Mouse (Mus musculus) embryonic facial prominence, embryonic 10.5 days (tissue): Measurements from ENCODE around the gene Ralgapa1. TPM values are rescaled to one million over a fixed set of nuclear protein-coding genes. Genes with fewer than 3 reads are reported as not detected.

Source experiments
- DNase-seq: peaks from one replicate; pipeline ENCODE4 v3.0.0-alpha.2; 2017; ENCODE audit warnings: low spot score
- H3K27ac ChIP-seq: fragments of 300-500 bp; sonication (generic); replicated peaks from 2 replicates; pipeline ENCODE4 v1.5.1; 2016; ENCODE audit warnings: mild to moderate bottlenecking
- H3K27me3 ChIP-seq: fragments of 300-500 bp; sonication (generic); replicated peaks from 2 replicates; pipeline ENCODE4 v1.6.1; 2016; ENCODE audit warnings: low read depth, mild to moderate bottlenecking; ENCODE audit not compliant: poor library complexity, severe bottlenecking
- H3K36me3 ChIP-seq: fragments of 300-500 bp; sonication (generic); replicated peaks from 2 replicates; pipeline ENCODE4 v1.6.1; 2016; ENCODE audit warnings: mild to moderate bottlenecking, moderate library complexity
- H3K4me1 ChIP-seq: fragments of 300-500 bp; sonication (generic); 2 replicates; pipeline ENCODE4 v1.6.1; 2016
- H3K4me3 ChIP-seq: fragments of 300-500 bp; sonication (generic); 2 replicates; pipeline ENCODE4 v1.5.1; 2016; ENCODE audit warnings: mild to moderate bottlenecking, moderate library complexity
- H3K9me3 ChIP-seq: fragments of 300-500 bp; sonication (generic); 2 replicates; pipeline ENCODE4 v1.6.1; 2016; ENCODE audit warnings: mild to moderate bottlenecking
- WGBS: fragments of 180-500 bp; shearing (Covaris S2); methylation state at CpG from one replicate; pipeline ENCODE4 v1.1.7; 2016; 5-methylcytosine and 5-hydroxymethylcytosine counted together
- polyA plus RNA-seq: library from polyadenylated mRNA; unstranded; fragments of >200 nt; fragmentation: Nextera tagmentation; extraction: Ambion mirVana; gene quantifications from 2 replicates; pipeline ENCODE4 v1.2.1, GENCODE M21; 2016

The Ralgapa1 gene
- polyA plus RNA-seq, 1 experiment from 2014 or later = 11.0 TPM

DNA sequence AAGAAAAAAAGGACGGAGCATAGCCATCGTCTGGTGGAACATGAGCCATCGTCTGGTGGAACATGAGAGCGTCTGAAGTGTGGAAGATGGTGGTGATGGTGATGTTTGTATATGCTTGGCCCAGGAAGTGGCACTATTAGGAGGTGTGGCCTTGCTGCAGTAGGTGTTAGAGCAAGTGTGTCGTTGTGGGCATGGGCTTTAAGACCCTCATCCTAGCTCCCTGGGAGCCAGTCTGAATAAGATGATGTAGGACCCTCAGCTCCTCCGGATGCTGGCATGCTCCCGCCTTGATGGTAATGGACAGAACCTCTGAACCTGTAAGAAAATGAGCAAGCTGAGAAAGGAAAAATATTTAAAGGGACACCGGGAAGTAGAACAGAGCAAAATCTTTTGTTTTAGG, 13.9 kb upstream of the Ralgapa1 start:
- no peak overlapping the region for H3K4me3 ChIP-seq
- no peak for DNase-seq
- peaks cover 7% of the 10 kb centered on the region; the same call in 1 of the 2 replicates for H3K36me3 ChIP-seq
- H3K4me1 ChIP-seq = peaks cover 12% of the 10 kb centered on the region
- no peaks in the 10 kb centered on the region for H3K27me3 ChIP-seq
- 87% methylated on average over 8 of the region's 8 CpGs for WGBS
- H3K9me3 ChIP-seq = no peaks in the 10 kb centered on the region
- H3K27ac ChIP-seq = 0 out of 2 replicates have a peak overlapping the region, but pooled peaks have one; percentile 45

DNA sequence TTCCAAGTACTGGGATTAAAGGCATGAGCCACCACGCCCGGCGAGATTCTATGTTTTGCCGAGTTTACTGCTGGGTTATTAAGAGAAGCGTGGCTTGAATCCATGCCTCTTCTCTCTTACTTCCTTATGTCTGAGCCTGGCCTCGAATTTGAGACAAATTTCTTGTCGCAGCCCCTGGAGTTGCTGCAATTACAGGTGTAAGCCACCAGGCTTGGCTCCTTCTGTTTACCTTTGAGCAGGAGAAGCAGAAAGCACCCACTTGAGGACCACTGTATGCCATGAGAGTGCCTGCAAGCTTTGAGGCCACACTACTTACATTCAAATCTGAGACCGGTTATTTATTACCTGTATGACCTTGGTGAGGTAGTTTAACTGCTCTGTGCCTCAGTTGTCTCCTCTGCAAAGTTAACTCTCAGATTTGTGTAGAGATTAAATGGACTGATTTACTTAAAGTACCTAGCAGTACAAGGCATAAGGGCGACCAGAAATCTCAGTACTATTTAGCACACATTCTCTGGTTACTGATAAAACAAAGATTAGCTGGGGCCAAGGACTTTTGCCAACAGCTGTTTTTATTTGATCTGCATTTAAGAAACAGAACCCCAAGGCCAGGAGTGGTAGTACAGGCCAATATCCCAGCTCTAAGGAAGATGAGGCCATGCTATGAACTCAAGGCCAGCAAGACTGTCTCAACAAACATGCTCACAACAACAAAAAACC, 13.1 kb upstream of the Ralgapa1 start:
- H3K4me3 ChIP-seq = no peak overlapping the region
- no peak for DNase-seq
- H3K27ac ChIP-seq = no peak overlapping the region
- peaks cover 3% of the 10 kb centered on the region; the same call in 1 of the 2 replicates for H3K36me3 ChIP-seq
- peaks cover 12% of the 10 kb centered on the region for H3K4me1 ChIP-seq
- H3K9me3 ChIP-seq = no peaks in the 10 kb centered on the region
- 68% methylated on average over 9 of the region's 9 CpGs for WGBS
- no peaks in the 10 kb centered on the region for H3K27me3 ChIP-seq

DNA sequence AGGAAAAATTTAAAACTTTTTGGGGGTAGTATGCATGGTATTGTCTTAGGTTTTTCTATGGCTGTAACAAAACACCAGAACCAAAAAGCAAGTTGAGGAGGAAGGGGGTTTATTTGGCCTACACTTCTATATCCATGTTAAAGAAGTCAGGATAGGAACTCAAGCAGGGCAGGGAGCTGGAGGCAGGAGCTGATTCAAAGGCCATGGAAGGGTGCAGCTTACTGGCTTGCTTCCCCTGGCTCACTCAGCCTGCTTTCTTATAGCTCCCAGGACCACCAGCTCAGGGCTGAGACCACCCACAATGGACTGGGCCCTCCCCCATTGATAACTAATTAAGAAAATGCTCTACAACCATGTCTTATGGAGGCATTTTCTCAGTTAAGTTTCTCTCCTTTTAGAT, 12.0 kb upstream of the Ralgapa1 start:
- no peak overlapping the region for H3K27ac ChIP-seq
- H3K9me3 ChIP-seq = no peaks in the 10 kb centered on the region
- H3K4me3 ChIP-seq = no peak overlapping the region
- no peaks in the 10 kb centered on the region for H3K27me3 ChIP-seq
- no peak for DNase-seq
- peaks cover 10% of the 10 kb centered on the region for H3K4me1 ChIP-seq
- H3K36me3 ChIP-seq = no peaks in the 10 kb centered on the region

DNA sequence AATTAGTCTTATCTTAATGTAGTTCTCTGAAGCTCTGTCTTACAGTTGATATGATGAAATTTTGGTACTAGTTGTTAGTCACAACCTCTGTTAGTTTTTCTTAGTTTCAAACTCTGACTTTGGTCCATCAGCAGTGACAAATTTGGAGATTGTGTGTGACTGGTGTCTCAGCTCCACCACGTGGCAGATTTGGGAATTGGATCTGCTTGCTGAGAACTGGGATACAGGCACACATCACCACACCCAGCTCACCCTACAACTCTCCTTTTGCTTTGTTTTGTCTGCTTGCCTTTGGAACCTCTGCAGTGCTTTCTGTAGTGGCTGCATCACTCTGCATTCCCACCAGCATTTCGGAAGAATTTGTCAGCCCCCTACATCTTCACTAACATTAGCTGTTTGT, 10.1 kb upstream of the Ralgapa1 start:
- Histone ChIP-seq H3K27me3 (no peaks in the 10 kb centered on the region), H3K36me3 (no peaks in the 10 kb centered on the region), H3K4me1 (no peaks in the 10 kb centered on the region; the same call in 1 of the 2 replicates), H3K9me3 (no peaks in the 10 kb centered on the region), H3K27ac (no peak overlapping the region), H3K4me3 (no peak overlapping the region)
- DNase-seq = peak; percentile 58
- 24% methylated on average over 2 of the region's 2 CpGs for WGBS

DNA sequence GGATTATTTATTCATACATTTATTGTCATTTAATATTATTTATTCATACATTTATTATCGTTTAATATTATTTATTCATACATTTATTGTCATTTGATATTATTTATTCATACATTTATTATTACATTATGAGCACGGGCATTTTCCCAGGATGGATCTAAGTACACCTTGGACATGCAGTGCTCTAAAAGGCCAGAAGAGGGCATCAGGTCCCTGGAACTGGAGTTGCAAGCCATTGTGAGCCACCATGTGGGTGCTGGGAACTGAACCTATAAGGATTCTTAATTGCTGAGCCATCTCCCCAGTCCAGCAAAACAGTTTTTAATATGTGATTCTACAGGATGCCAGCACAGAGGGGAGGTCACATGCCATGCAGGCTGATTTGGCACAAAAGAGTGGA, 4.6 kb upstream of the Ralgapa1 start:
- no peaks in the 10 kb centered on the region for H3K36me3 ChIP-seq
- no peaks in the 10 kb centered on the region for H3K4me1 ChIP-seq
- DNase-seq = no peak
- no peaks in the 10 kb centered on the region for H3K9me3 ChIP-seq
- H3K27me3 ChIP-seq = no peaks in the 10 kb centered on the region
- H3K27ac ChIP-seq = no peak overlapping the region
- H3K4me3 ChIP-seq = no peak overlapping the region
- WGBS = 78% methylated on average over 2 of the region's 2 CpGs

DNA sequence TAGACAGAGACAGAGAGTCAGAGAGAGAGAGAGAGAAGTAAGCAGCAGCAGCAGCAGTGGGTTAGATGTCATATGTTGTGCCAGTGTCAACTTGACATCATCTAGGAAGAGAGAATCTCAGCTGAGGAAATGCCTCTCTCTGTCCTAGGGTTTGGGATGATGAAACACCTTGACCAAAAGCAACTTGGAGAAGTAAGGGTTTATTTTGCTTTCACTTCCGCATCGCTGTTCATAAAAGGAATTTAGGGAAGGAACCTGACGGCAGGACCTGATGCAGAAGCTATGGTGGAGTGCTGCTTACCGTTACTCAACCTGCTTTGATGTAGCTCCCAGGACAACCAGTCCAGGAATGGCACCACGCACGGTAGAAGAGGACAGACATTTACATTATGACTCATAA, 3.1 kb upstream of the Ralgapa1 start:
- DNase-seq = no peak
- H3K27me3 ChIP-seq = no peaks in the 10 kb centered on the region
- H3K36me3 ChIP-seq = no peaks in the 10 kb centered on the region
- H3K4me3 ChIP-seq = no peak overlapping the region
- H3K9me3 ChIP-seq = no peaks in the 10 kb centered on the region
- WGBS = 87% methylated on average over 6 of the region's 6 CpGs
- peaks cover 5% of the 10 kb centered on the region for H3K4me1 ChIP-seq
- no peak overlapping the region for H3K27ac ChIP-seq

DNA sequence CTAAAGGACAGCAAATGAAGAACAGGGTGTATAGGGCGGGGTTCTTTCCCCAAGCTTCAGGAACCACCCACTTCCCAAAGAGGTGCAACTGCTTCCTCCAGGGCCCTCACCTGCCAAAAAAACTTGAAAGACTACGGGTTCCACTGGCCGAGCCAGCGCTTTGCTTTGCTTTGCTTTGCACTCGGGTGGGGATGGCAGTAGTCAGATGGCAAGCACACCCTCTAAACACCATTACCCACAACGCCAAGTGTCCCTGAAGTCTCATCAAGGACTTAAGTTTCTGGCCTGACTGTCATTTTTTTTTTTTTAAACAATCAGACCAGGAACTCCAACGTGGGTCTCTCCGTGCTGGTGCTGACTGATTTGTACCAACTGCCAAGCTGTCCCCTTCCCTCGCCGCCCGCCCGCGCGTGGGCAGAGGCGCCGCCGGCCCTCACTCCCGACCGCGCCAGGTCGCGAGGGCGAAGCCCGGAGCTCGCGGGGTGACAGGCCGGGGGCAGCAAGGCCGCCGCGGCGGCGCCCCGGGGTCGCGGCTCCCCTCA, 777 bp downstream of the Ralgapa1 start:
- no peaks in the 10 kb centered on the region for H3K9me3 ChIP-seq
- no peaks in the 10 kb centered on the region for H3K36me3 ChIP-seq
- no peak for DNase-seq
- H3K27me3 ChIP-seq = no peaks in the 10 kb centered on the region
- WGBS = under 1% methylated on average over 35 of the region's 35 CpGs
- peaks cover 5% of the 10 kb centered on the region for H3K4me1 ChIP-seq
- peak overlapping the region; percentile 93 for H3K27ac ChIP-seq
- H3K4me3 ChIP-seq = peak overlapping the region; percentile 90

DNA sequence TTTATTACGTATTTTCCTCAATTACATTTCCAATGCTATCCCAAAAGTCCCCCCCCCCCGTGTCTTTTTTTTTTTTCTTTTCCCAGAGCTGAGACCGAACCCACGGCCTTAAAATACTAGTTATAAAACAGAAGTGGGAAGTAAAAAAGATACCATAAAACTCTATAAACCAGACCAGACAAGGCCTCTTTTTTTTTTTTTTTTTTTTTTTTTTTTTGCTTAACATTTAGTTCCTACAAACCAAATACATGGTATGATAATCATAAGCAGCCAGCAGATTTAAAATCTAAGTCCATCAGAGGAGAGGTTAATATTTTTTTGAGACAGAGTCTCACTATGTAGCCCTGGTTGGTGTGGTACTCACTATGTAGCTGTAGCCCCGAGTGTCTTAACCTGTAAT, 4.5 kb downstream of the Ralgapa1 start:
- WGBS = 94% methylated on average over 5 of the region's 5 CpGs
- Histone ChIP-seq H3K27me3 (no peaks in the 10 kb centered on the region), H3K4me1 (peaks cover 5% of the 10 kb centered on the region), H3K9me3 (no peaks in the 10 kb centered on the region), H3K36me3 (no peaks in the 10 kb centered on the region; the same call in 1 of the 2 replicates), H3K27ac (no peak overlapping the region), H3K4me3 (no peak overlapping the region)
- no peak for DNase-seq

DNA sequence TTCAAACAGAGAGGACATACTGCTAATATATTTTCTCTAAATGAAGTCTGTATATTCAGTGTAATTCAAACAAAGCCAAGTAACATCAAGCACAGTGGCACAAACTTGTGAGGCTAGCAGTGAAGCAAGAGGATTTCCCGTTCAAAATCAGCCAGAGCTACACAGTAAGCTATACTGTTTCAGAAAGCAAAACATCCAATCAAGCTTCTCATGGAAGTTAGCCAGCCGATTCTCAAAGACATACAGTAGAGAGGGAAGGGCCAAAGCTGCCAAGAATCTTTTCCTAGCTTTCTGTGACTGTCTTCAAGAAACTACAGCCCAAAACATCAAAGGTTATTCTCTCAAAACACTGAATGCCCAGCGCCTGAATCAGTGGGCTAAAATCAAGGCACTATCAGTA, 15.9 kb downstream of the Ralgapa1 start:
- no peaks in the 10 kb centered on the region for H3K9me3 ChIP-seq
- H3K4me3 ChIP-seq = no peak overlapping the region
- H3K27ac ChIP-seq = no peak overlapping the region
- WGBS = 67% methylated on average over 3 of the region's 3 CpGs
- no peak for DNase-seq
- H3K4me1 ChIP-seq = no peaks in the 10 kb centered on the region
- H3K36me3 ChIP-seq = no peaks in the 10 kb centered on the region
- H3K27me3 ChIP-seq = no peaks in the 10 kb centered on the region

DNA sequence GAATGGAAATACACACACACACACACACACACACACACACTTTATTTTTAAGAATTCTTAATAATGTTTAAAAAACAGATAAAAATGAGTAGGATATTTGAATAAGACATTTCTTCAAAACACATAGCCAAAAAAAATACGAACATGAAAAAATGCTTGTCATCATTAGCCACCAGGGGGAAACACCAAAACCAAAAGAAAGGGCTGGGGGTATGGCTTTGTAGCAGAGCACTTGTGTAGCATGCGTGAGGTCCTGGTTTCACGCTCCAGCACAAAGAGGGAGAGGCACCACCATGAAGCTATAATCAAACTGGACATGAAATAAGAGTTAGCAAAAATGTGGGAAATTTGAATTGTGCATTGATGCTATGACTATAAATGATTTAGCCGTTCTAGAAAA, 19.8 kb downstream of the Ralgapa1 start:
- Histone ChIP-seq H3K27me3 (no peaks in the 10 kb centered on the region), H3K4me1 (no peaks in the 10 kb centered on the region), H3K9me3 (no peaks in the 10 kb centered on the region), H3K4me3 (no peak overlapping the region), H3K27ac (no peak overlapping the region), H3K36me3 (no peaks in the 10 kb centered on the region)
- WGBS = 92% methylated on average over 4 of the region's 4 CpGs
- no peak for DNase-seq

DNA sequence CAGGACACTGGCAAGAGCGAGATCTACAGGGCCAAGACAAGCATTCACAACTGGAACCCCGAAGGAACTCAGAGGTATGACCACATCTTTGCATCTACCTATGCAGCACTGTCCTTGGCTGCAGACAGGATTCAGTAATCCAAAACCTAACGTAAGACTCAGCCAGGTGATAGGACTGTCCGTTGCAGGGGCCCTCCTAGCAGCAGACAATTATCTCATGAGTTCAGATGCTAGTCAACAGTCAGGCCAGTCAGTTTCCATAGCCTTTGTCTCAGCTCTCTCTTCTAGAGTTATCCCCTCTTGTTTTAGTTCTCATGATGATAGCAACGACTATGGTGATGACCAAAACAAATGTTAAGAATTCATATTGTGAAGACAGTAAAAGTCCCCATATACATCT, 20.8 kb downstream of the Ralgapa1 start:
- no peaks in the 10 kb centered on the region for H3K4me1 ChIP-seq
- 86% methylated on average over 5 of the region's 5 CpGs for WGBS
- no peaks in the 10 kb centered on the region for H3K27me3 ChIP-seq
- no peaks in the 10 kb centered on the region for H3K9me3 ChIP-seq
- no peaks in the 10 kb centered on the region for H3K36me3 ChIP-seq
- no peak for DNase-seq
- no peak overlapping the region for H3K4me3 ChIP-seq
- H3K27ac ChIP-seq = no peak overlapping the region

DNA sequence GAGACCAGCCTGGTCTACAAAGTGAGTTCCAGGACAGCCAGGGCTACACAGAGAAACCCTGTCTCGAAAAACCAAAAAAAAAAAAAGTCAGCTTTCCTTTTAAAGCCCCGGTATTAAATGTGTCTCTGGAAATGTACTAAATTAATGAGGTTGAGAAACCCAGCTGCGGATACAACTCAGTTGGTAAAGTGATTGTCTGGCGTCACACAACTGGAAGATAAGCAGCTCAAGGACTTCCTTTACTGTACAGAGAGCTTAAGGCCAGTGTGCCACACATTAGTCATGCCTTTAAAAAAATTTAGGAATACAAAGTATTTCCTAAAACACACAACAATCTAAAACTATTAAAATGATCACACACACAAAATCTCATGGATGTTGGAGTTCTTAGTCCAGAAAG, 22.2 kb downstream of the Ralgapa1 start:
- no peaks in the 10 kb centered on the region for H3K27me3 ChIP-seq
- 88% methylated on average over 4 of the region's 4 CpGs for WGBS
- no peak overlapping the region for H3K27ac ChIP-seq
- no peak overlapping the region for H3K4me3 ChIP-seq
- no peaks in the 10 kb centered on the region for H3K4me1 ChIP-seq
- H3K36me3 ChIP-seq = peaks cover 5% of the 10 kb centered on the region
- H3K9me3 ChIP-seq = no peaks in the 10 kb centered on the region
- DNase-seq = no peak

DNA sequence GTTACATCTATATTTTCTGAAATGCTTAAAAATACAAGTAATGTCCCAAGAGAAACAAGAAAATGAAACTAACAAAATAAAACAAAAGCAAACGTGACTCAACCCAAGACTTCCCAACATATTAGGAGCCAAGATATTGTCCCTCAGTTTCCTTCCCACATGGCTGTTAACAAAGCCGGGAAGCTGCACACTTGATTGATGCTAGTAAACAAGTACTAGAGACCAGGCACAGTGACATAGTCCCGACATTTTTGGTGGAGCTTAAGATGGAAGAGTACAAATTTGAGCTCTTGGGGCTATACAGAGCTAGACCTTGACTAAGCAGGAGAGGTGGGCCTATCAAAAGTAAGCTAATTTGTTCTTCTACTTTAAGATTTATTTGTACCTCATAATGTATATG, 23.9 kb downstream of the Ralgapa1 start:
- no peak for DNase-seq
- H3K27me3 ChIP-seq = no peaks in the 10 kb centered on the region
- 86% methylated on average over 3 of the region's 3 CpGs for WGBS
- H3K9me3 ChIP-seq = no peaks in the 10 kb centered on the region
- no peak overlapping the region for H3K27ac ChIP-seq
- peaks cover 7% of the 10 kb centered on the region for H3K36me3 ChIP-seq
- no peaks in the 10 kb centered on the region for H3K4me1 ChIP-seq
- no peak overlapping the region for H3K4me3 ChIP-seq
